Mouse (Mus musculus) CH12.LX (cell line): ENCODE results near the gene Aspdh. TPM values are rescaled to one million over a fixed set of nuclear protein-coding genes. Genes with fewer than 3 reads are reported as not detected.

Experiments
- DNase-seq: peaks from one replicate; pipeline ENCODE4 v3.0.0-alpha.2; 2013; ENCODE audit errors: extremely low read depth
- H3K27ac ChIP-seq: 2 replicates; pipeline ENCODE4 v1.5.1; 2012; ENCODE audit warnings: low read depth, mild to moderate bottlenecking, control low read depth, moderate library complexity; ENCODE audit not compliant: insufficient read depth
- H3K27me3 ChIP-seq: replicated peaks from 2 replicates; pipeline ENCODE3; 2012; ENCODE audit warnings: inconsistent platforms
- H3K36me3 ChIP-seq, 2 experiments: replicated peaks in 1 of 2; 2 replicates each; pipeline versions ENCODE3 to v1.6.1; 2012; ENCODE audit warnings: inconsistent platforms in 1 of 2, low read length in 1 of 2, mild to moderate bottlenecking in 1 of 2, mixed read lengths in 1 of 2, moderate library complexity in 1 of 2; ENCODE audit not compliant: control insufficient read depth in 1 of 2, insufficient read depth in 1 of 2
- H3K4me1 ChIP-seq, 2 experiments: 2 replicates each; pipeline ENCODE4 v1.6.1; 2012; ENCODE audit warnings: inconsistent platforms in 1 of 2, moderate library complexity in 1 of 2; ENCODE audit not compliant: insufficient read depth in 2 of 2, control insufficient read depth in 1 of 2
- H3K4me2 ChIP-seq: 2 replicates; pipeline ENCODE4 v1.6.1; 2012; ENCODE audit warnings: low read depth, mild to moderate bottlenecking, control low read depth; ENCODE audit not compliant: poor library complexity, insufficient read depth, severe bottlenecking
- H3K4me3 ChIP-seq, 3 experiments: fragments of 150-350 bp in 1 of 3; sonication (generic) in 1 of 3; replicated peaks in 1 of 3; 2 replicates each; pipeline versions ENCODE3 to v1.5.1; 2011 to 2012; ENCODE audit warnings: low read depth in 2 of 3, low read length in 2 of 3, mild to moderate bottlenecking in 2 of 3, moderate library complexity in 2 of 3, control low read depth in 1 of 3, improper control_type of control experiment in 1 of 3, inconsistent platforms in 1 of 3, mixed read lengths in 1 of 3; ENCODE audit not compliant: poor library complexity in 1 of 3
- H3K79me2 ChIP-seq: replicated peaks from 2 replicates; pipeline ENCODE4 v1.6.1; 2012; ENCODE audit warnings: mild to moderate bottlenecking, moderate library complexity; ENCODE audit not compliant: control insufficient read depth, poor library complexity, insufficient read depth, severe bottlenecking; ENCODE audit errors: extremely low read depth
- H3K9ac ChIP-seq: 2 replicates; pipeline ENCODE4 v1.6.1; 2012; ENCODE audit warnings: low read depth, mild to moderate bottlenecking, control low read depth, moderate library complexity; ENCODE audit not compliant: insufficient read depth
- H3K9me3 ChIP-seq: replicated peaks from 2 replicates; pipeline ENCODE3; 2012; ENCODE audit warnings: low read length, inconsistent platforms, mixed read lengths
- BHLHE40 ChIP-seq: IDR thresholded peaks from 2 replicates; pipeline ENCODE4 v1.6.1; 2011; ENCODE audit warnings: mild to moderate bottlenecking, low read depth, low read length, improper control_type of control experiment
- CHD2 ChIP-seq: IDR thresholded peaks from 2 replicates; pipeline ENCODE4 v1.6.1; 2011; ENCODE audit warnings: low read length, improper control_type of control experiment
- CTCF ChIP-seq, 2 experiments: IDR thresholded peaks in 1 of 2; conservative IDR thresholded peaks in 1 of 2; 2 replicates each; pipeline ENCODE4 v1.5.1; 2011 to 2012; ENCODE audit warnings: low read depth in 2 of 2, low read length in 2 of 2, improper control_type of control experiment in 1 of 2, inconsistent platforms in 1 of 2, mild to moderate bottlenecking in 1 of 2, moderate library complexity in 1 of 2
- E2F4 ChIP-seq: IDR thresholded peaks from 2 replicates; pipeline ENCODE4 v1.6.1; 2011; ENCODE audit warnings: low read depth, low read length, improper control_type of control experiment; ENCODE audit not compliant: insufficient replicate concordance
- ELF1 ChIP-seq: IDR thresholded peaks from 2 replicates; pipeline ENCODE4 v1.6.1; 2014; ENCODE audit warnings: low read depth, mild to moderate bottlenecking, inconsistent platforms, low read length, improper control_type of control experiment
- HCFC1 ChIP-seq: IDR thresholded peaks from 2 replicates; pipeline ENCODE4 v1.6.1; 2012; ENCODE audit warnings: low read depth, mild to moderate bottlenecking, inconsistent platforms, low read length, improper control_type of control experiment
- JUND ChIP-seq: conservative IDR thresholded peaks from 2 replicates; pipeline ENCODE4 v1.6.1; 2011; ENCODE audit warnings: low read depth, low read length, improper control_type of control experiment
- MAFK ChIP-seq: IDR thresholded peaks from 2 replicates; pipeline ENCODE4 v1.6.1; 2011; ENCODE audit warnings: low read length, improper control_type of control experiment; ENCODE audit not compliant: insufficient replicate concordance
- MAX ChIP-seq: IDR thresholded peaks from 2 replicates; pipeline ENCODE4 v1.6.1; 2011; ENCODE audit warnings: low read length, improper control_type of control experiment
- MAZ ChIP-seq: IDR thresholded peaks from 2 replicates; pipeline ENCODE4 v1.6.1; 2012; ENCODE audit warnings: low read depth, mild to moderate bottlenecking, inconsistent platforms, low read length, improper control_type of control experiment, moderate library complexity
- MEF2A ChIP-seq: IDR thresholded peaks from 2 replicates; pipeline ENCODE4 v1.6.1; 2014; ENCODE audit warnings: low read depth, mild to moderate bottlenecking, inconsistent platforms, low read length, improper control_type of control experiment, borderline replicate concordance
- MXI1 ChIP-seq: IDR thresholded peaks from 2 replicates; pipeline ENCODE4 v1.6.1; 2011; ENCODE audit warnings: mild to moderate bottlenecking, low read depth, low read length, improper control_type of control experiment
- NELFE ChIP-seq: IDR thresholded peaks from 2 replicates; pipeline ENCODE4 v1.6.1; 2011; ENCODE audit warnings: low read depth, low read length, improper control_type of control experiment
- NRF1 ChIP-seq: IDR thresholded peaks from 2 replicates; pipeline ENCODE4 v1.6.1; 2014; ENCODE audit warnings: low read depth, mild to moderate bottlenecking, inconsistent platforms, low read length, improper control_type of control experiment, moderate library complexity
- POLR2A ChIP-seq: IDR thresholded peaks from 2 replicates; pipeline ENCODE4 v1.6.1; 2011; ENCODE audit warnings: low read depth, mild to moderate bottlenecking, improper control_type of control experiment, low read length
- POLR2AphosphoS2 ChIP-seq: IDR thresholded peaks from 2 replicates; pipeline ENCODE4 v1.6.1; 2011; ENCODE audit warnings: low read depth, low read length, improper control_type of control experiment
- RCOR1 ChIP-seq: conservative IDR thresholded peaks from 2 replicates; pipeline ENCODE4 v1.6.1; 2012; ENCODE audit warnings: low read depth, mild to moderate bottlenecking, inconsistent platforms, low read length, improper control_type of control experiment
- SIN3A ChIP-seq: IDR thresholded peaks from 2 replicates; pipeline ENCODE4 v1.6.1; 2012; ENCODE audit warnings: low read length, improper control_type of control experiment, inconsistent platforms
- SMC3 ChIP-seq: IDR thresholded peaks from 2 replicates; pipeline ENCODE4 v1.6.1; 2011; ENCODE audit warnings: low read depth, low read length, improper control_type of control experiment
- TBP ChIP-seq: conservative IDR thresholded peaks from 2 replicates; pipeline ENCODE4 v1.6.1; 2011; ENCODE audit warnings: low read depth, low read length, improper control_type of control experiment
- TCF12 ChIP-seq: IDR thresholded peaks from 2 replicates; pipeline ENCODE4 v1.6.1; 2014; ENCODE audit warnings: low read depth, mild to moderate bottlenecking, inconsistent platforms, low read length, improper control_type of control experiment
- UBTF ChIP-seq: IDR thresholded peaks from 2 replicates; pipeline ENCODE4 v1.6.1; 2012; ENCODE audit warnings: low read depth, mild to moderate bottlenecking, inconsistent platforms, low read length, improper control_type of control experiment, moderate library complexity
- USF1 ChIP-seq: IDR thresholded peaks from 2 replicates; pipeline ENCODE4 v1.6.1; 2014; ENCODE audit warnings: low read depth, mild to moderate bottlenecking, inconsistent platforms, low read length, improper control_type of control experiment
- USF2 ChIP-seq: conservative IDR thresholded peaks from 2 replicates; pipeline ENCODE4 v1.6.1; 2011; ENCODE audit warnings: low read depth, low read length, improper control_type of control experiment
- dilution Hi-C: fragments of 300-500 bp; cut with MboI; formaldehyde crosslinking; loops from 2 replicates; pipeline ENCODE4 v1.14.3; 2020; ENCODE audit warnings: low sequenced_read_pairs; ENCODE audit not compliant: extremely low pct_unique_long_range_greater_than_20kb, extremely low pct_ligation_motif_present
- in situ Hi-C: fragments of 300-500 bp; cut with MboI; formaldehyde crosslinking; loops from 3 replicates; pipeline ENCODE4 v1.14.3; 2019; ENCODE audit warnings: low sequenced_read_pairs, low pct_ligation_motif_present, low pct_unique_long_range_greater_than_20kb, mixed read lengths
- polyA plus RNA-seq: library from polyadenylated mRNA; unstranded; fragments of >175 nt; gene quantifications from 2 replicates; pipeline ENCODE4 v1.2.1, GENCODE M21; 2012; ENCODE audit warnings: low read depth; ENCODE audit not compliant: insufficient read length
- total RNA-seq, 2 experiments: library from RNA; depleted of rRNA; stranded (reverse); fragments of 300-350 nt in 1 of 2; fragments of >200 nt in 1 of 2; gene quantifications; 2 replicates each; pipeline ENCODE4 v1.2.3; 2012 to 2014

Aspdh gene
- total and polyA plus RNA-seq, 3 experiments: not detected

DNA sequence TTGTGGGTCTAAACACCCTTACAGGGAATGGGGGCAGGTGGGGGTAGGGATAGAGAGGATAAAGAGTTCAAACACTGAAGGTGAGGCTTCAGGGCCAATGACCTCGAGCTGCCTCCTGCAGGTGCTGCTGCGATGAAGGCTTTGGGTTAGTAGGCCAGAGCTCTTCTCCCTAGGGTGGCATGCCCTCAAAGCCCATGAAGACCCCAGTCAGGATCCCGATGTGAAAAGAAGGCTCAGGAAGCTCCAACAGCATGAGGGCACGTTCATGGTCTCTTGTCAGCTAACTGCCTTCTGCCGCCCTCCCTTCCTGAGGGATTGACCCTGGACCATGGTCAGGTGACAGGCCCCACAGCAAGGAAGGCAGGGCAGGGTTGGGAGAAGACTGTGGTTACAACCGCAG is 5.1 kb upstream of the Aspdh start:
- Histone ChIP-seq H3K36me3 (no peaks in the 10 kb centered on the region), H3K4me1 (no peaks in the 10 kb centered on the region), H3K9ac (no peak overlapping the region), H3K79me2 (no peaks in the 10 kb centered on the region), H3K27me3 (peaks cover 89% of the 10 kb centered on the region), H3K4me2 (no peak overlapping the region), H3K27ac (no peak overlapping the region), H3K4me3 (no peak overlapping the region), H3K9me3 (peaks cover 17% of the 10 kb centered on the region)
- dilution Hi-C loops (no loop called here), in situ Hi-C loops (no loop called here)
- no peak for DNase-seq
- TF ChIP-seq E2F4: no peak
- TF ChIP-seq SMC3: no peak
- no peak for TF ChIP-seq USF1
- no peak for TF ChIP-seq CHD2
- TF ChIP-seq RCOR1: no peak
- TF ChIP-seq CTCF (conservative IDR thresholded peaks at IDR 0.05 in 1 of 2, IDR thresholded peaks at IDR 0.05 in 1 of 2; ENCODE audit: low read depth in 2 of 2, low read length in 2 of 2): no peak
- TF ChIP-seq HCFC1: no peak
- TF ChIP-seq ELF1: no peak
- no peak for TF ChIP-seq JUND
- no peak for TF ChIP-seq UBTF
- TF ChIP-seq MAX: no peak

DNA sequence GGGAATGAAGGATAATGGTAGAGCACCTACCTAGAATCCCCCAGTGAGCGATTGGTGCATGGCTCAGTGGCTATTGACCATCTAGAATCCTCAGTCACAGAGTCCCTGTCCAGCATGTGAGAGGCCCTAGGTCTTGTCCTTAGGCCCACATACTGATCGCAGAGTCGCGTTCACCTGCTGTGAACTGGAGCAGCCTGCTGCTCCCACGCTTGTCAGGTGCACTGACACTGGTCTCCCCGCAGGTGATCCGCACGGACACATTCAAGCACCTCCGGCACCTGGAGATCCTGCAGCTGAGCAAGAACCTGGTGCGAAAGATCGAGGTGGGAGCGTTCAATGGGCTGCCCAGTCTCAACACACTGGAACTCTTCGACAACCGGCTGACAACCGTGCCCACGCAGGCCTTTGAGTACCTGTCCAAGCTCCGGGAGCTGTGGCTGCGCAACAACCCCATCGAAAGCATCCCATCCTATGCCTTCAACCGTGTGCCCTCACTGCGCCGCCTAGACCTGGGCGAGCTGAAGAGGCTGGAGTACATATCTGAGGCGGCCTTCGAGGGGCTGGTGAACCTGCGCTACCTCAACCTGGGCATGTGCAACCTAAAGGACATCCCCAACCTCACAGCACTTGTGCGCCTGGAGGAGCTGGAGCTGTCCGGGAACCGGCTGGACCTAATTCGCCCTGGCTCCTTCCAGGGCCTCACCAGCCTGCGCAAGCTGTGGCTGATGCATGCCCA is 4.3 kb upstream of the Aspdh start:
- no peak for TF ChIP-seq POLR2AphosphoS2
- no peak for TF ChIP-seq E2F4
- TF ChIP-seq NELFE: no peak
- no peak for TF ChIP-seq USF2
- TF ChIP-seq RCOR1: no peak
- TF ChIP-seq MAZ: no peak
- no peak for TF ChIP-seq BHLHE40
- no peak for TF ChIP-seq MAX
- TF ChIP-seq TCF12: no peak
- TF ChIP-seq USF1: no peak
- TF ChIP-seq CTCF (conservative IDR thresholded peaks at IDR 0.05 in 1 of 2, IDR thresholded peaks at IDR 0.05 in 1 of 2; ENCODE audit: low read depth in 2 of 2, low read length in 2 of 2): no peak
- TF ChIP-seq POLR2A: no peak
- TF ChIP-seq MEF2A: no peak
- TF ChIP-seq NRF1: no peak
- no peak for TF ChIP-seq MAFK
- no peak for TF ChIP-seq CHD2
- TF ChIP-seq SIN3A: no peak
- TF ChIP-seq TBP: no peak
- TF ChIP-seq SMC3: no peak
- TF ChIP-seq MXI1: no peak
- H3K27me3 ChIP-seq: peaks cover 90% of the 10 kb centered on the region
- no peak overlapping the region for H3K9ac ChIP-seq
- H3K4me2 ChIP-seq: no peak overlapping the region
- no peaks in the 10 kb centered on the region for H3K36me3 ChIP-seq
- H3K9me3 ChIP-seq: peaks cover 17% of the 10 kb centered on the region
- no peaks in the 10 kb centered on the region for H3K79me2 ChIP-seq
- H3K4me3 ChIP-seq: no peak overlapping the region
- in situ Hi-C loops (no loop called here), dilution Hi-C loops (no loop called here)
- H3K4me1 ChIP-seq: no peaks in the 10 kb centered on the region
- no peak overlapping the region for H3K27ac ChIP-seq
- no peak for DNase-seq
